Mouse (Mus musculus) neural tube, embryonic 11.5 days (tissue): ENCODE measurements around the gene Dennd4c. TPM values are rescaled to one million over a fixed set of nuclear protein-coding genes. Genes with fewer than 3 reads are reported as not detected.

Experiments used
- ATAC-seq: fragments of 200-750 bp; cut with Nextera tagmentation; 2 replicates; pipeline ENCODE4 v1.8.0; 2017; ENCODE audit warnings: moderate number of reproducible peaks, mild to moderate bottlenecking, moderate TSS enrichment, moderate library complexity; ENCODE audit not compliant: insufficient read depth, low FRiP score, low TSS enrichment
- DNase-seq: peaks from one replicate; pipeline ENCODE4 v3.0.0-alpha.2; 2015; ENCODE audit warnings: low spot score
- H3K27ac ChIP-seq: fragments of 300-500 bp; sonication (generic); 2 replicates; pipeline ENCODE4 v1.5.1; 2014; ENCODE audit warnings: low read depth, mild to moderate bottlenecking, low read length
- H3K27me3 ChIP-seq: fragments of 300-500 bp; sonication (generic); 2 replicates; pipeline ENCODE4 v1.6.1; 2014; ENCODE audit warnings: mild to moderate bottlenecking, low read length, mixed read lengths; ENCODE audit not compliant: control insufficient read depth, insufficient read depth
- H3K36me3 ChIP-seq: fragments of 300-500 bp; sonication (generic); 2 replicates; pipeline ENCODE4 v1.6.1; 2014; ENCODE audit warnings: mild to moderate bottlenecking, low read length, moderate library complexity, mixed read lengths; ENCODE audit not compliant: control insufficient read depth, insufficient read depth
- H3K4me1 ChIP-seq: fragments of 300-500 bp; sonication (generic); 2 replicates; pipeline ENCODE4 v1.6.1; 2014; ENCODE audit warnings: low read length, mixed read lengths; ENCODE audit not compliant: control insufficient read depth, insufficient read depth
- H3K4me2 ChIP-seq: fragments of 300-500 bp; sonication (generic); 2 replicates; pipeline ENCODE4 v1.6.1; 2014; ENCODE audit warnings: low read depth, mild to moderate bottlenecking, moderate library complexity
- H3K4me3 ChIP-seq: fragments of 300-500 bp; sonication (generic); 2 replicates; pipeline ENCODE4 v1.5.1; 2014; ENCODE audit warnings: low read depth, low read length
- H3K9ac ChIP-seq: fragments of 300-500 bp; sonication (generic); 2 replicates; pipeline ENCODE4 v1.6.1; 2014; ENCODE audit warnings: mild to moderate bottlenecking, low read length
- H3K9me3 ChIP-seq: fragments of 300-500 bp; sonication (generic); 2 replicates; pipeline ENCODE4 v1.6.1; 2016; ENCODE audit warnings: low read length; ENCODE audit not compliant: control insufficient read depth
- WGBS: fragments of 180-500 bp; shearing (Covaris S2); extraction: QIAGEN DNeasy Blood & Tissue Kit; methylation state at CpG from one replicate; pipeline ENCODE4 v1.1.7; 2014; 5-methylcytosine and 5-hydroxymethylcytosine counted together
- polyA plus RNA-seq: library from polyadenylated mRNA; unstranded; fragments of >200 nt; fragmentation: Nextera tagmentation; extraction: Ambion mirVana; gene quantifications from 2 replicates; pipeline ENCODE4 v1.2.1, GENCODE M21; 2014

The Dennd4c gene
- polyA plus RNA-seq, 1 experiment from 2014 or later = 6.7 TPM

DNA sequence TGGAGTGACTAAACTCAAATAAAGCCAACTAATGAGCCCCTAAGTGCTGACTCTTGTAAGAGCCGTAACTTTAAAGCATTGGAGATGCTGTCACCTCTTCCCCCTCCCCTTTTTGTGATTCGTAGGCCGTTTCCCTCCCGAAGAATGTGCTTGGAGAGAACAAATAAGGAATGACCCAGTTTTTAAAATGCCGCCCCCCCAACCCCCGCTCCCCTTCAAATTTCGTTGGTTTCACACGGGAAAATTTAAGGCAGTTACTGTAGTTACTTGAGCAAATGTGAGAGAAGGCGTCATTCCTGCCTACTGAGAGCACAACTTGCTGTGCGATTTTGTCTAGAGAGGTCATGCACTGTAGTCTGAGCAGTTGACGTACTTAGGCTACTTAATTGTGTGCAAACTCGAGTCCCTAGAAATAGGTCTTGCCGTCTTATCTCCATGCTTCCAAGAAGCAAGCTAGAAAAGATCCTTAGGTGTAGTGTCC is 1.0 kb downstream of the Dennd4c start:
- WGBS = 1% methylated on average over 13 of the region's 13 CpGs
- H3K9me3 ChIP-seq = no peaks in the 10 kb centered on the region
- no peaks in the 10 kb centered on the region for H3K36me3 ChIP-seq
- ATAC-seq (peak; percentile 16), DNase-seq (peak; percentile 10)
- peak overlapping the region; percentile 93 for H3K9ac ChIP-seq
- no peak overlapping the region for H3K27ac ChIP-seq
- H3K4me1 ChIP-seq = peaks cover 3% of the 10 kb centered on the region; the same call in 1 of the 2 replicates
- peak overlapping the region; percentile 96 for H3K4me3 ChIP-seq
- peak overlapping the region; percentile 89 for H3K4me2 ChIP-seq
- H3K27me3 ChIP-seq = no peaks in the 10 kb centered on the region

- DNase-seq (no peak), ATAC-seq (no peak)
- no peak overlapping the region for H3K4me3 ChIP-seq
- H3K9ac ChIP-seq = no peak overlapping the region
- 83% methylated on average over 10 of the region's 10 CpGs for WGBS
- no peak overlapping the region for H3K27ac ChIP-seq
- no peak overlapping the region for H3K4me2 ChIP-seq
- peaks cover 3% of the 10 kb centered on the region; the same call in 1 of the 2 replicates for H3K4me1 ChIP-seq
- no peaks in the 10 kb centered on the region for H3K36me3 ChIP-seq
- no peaks in the 10 kb centered on the region for H3K27me3 ChIP-seq
- no peaks in the 10 kb centered on the region for H3K9me3 ChIP-seq
Observed at GRCm38 (mm10) chr4:86750346-86750945, 2.1 kb downstream of the Dennd4c start.

GRCm38 (mm10) chr4:86764307-86764706 is 16.0 kb downstream of the Dennd4c start:
- H3K36me3 ChIP-seq = no peaks in the 10 kb centered on the region
- no peak overlapping the region for H3K4me3 ChIP-seq
- no peak overlapping the region for H3K4me2 ChIP-seq
- H3K27me3 ChIP-seq = no peaks in the 10 kb centered on the region
- ATAC-seq (no peak), DNase-seq (no peak)
- no peak overlapping the region for H3K27ac ChIP-seq
- H3K9ac ChIP-seq = no peak overlapping the region
- no peaks in the 10 kb centered on the region for H3K4me1 ChIP-seq
- H3K9me3 ChIP-seq = no peaks in the 10 kb centered on the region

- no peak overlapping the region for H3K9ac ChIP-seq
- DNase-seq (no peak), ATAC-seq (no peak)
- no peaks in the 10 kb centered on the region for H3K9me3 ChIP-seq
- H3K27ac ChIP-seq = no peak overlapping the region
- H3K27me3 ChIP-seq = no peaks in the 10 kb centered on the region
- no peaks in the 10 kb centered on the region for H3K4me1 ChIP-seq
- no peak overlapping the region for H3K4me2 ChIP-seq
- no peak overlapping the region for H3K4me3 ChIP-seq
- no peaks in the 10 kb centered on the region for H3K36me3 ChIP-seq
- 95% methylated on average over 9 of the region's 9 CpGs for WGBS
Observed at GRCm38 (mm10) chr4:86777587-86777986, 29.2 kb downstream of the Dennd4c start.

DNA sequence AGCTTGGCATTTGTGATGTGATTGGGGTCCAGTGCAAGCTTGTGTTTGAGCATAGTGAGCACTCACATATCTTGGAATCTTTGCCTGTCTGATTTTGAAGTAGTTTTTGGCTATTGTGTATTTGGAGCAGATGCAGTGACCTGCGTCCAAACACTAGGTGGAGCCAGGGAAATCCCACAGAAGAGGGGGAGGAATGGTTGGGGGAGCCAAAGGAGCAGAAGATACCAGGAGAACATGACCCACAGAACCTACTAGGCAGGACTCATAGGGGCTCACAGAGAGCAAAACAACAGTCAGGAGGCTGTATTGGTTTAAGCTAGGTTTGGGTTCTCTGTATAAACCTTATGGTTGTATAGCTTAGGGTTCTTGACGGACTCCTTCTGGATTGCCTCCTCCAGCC is 62.2 kb downstream of the Dennd4c start:
- Histone ChIP-seq H3K9ac (no peak overlapping the region), H3K4me2 (no peak overlapping the region), H3K36me3 (no peaks in the 10 kb centered on the region), H3K27me3 (no peaks in the 10 kb centered on the region), H3K4me3 (no peak overlapping the region), H3K27ac (no peak overlapping the region), H3K4me1 (no peaks in the 10 kb centered on the region), H3K9me3 (no peaks in the 10 kb centered on the region)
- 54% methylated on average over 2 of the region's 2 CpGs for WGBS
- DNase-seq = peak; percentile 16
- ATAC-seq = no peak

GRCm38 (mm10) chr4:86814850-86815249 is 66.5 kb downstream of the Dennd4c start:
- H3K4me1 ChIP-seq = no peaks in the 10 kb centered on the region
- WGBS = 93% methylated on average over 2 of the region's 3 CpGs
- H3K36me3 ChIP-seq = no peaks in the 10 kb centered on the region
- ATAC-seq (no peak), DNase-seq (no peak)
- no peak overlapping the region for H3K4me2 ChIP-seq
- H3K27ac ChIP-seq = no peak overlapping the region
- no peak overlapping the region for H3K9ac ChIP-seq
- H3K27me3 ChIP-seq = no peaks in the 10 kb centered on the region
- no peaks in the 10 kb centered on the region for H3K9me3 ChIP-seq
- H3K4me3 ChIP-seq = no peak overlapping the region

DNA sequence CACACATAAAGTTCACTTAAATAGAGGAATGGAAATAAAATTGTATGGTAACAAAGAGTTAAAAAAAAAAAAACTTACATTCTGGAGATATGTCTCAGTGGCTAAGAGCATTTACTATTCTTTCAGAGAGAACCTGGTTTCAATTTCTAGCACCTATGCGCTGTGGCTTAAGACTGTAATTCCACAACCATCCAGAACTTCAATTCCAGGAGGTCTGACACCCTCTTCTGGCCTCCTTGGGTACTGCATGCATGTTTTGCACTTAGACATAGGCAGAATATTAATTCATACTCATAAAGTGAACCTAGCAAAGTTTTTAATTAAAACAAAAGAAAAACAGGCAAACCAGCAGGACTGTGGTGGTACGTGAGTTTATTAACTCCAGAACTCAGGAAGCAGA is 74.8 kb downstream of the Dennd4c start:
- H3K27ac ChIP-seq = no peak overlapping the region
- DNase-seq = peak; percentile 35
- H3K9ac ChIP-seq = no peak overlapping the region
- no peaks in the 10 kb centered on the region for H3K27me3 ChIP-seq
- no peak overlapping the region for H3K4me3 ChIP-seq
- WGBS = 84% methylated on average over 2 of the region's 2 CpGs
- H3K4me1 ChIP-seq = no peaks in the 10 kb centered on the region
- H3K36me3 ChIP-seq = peaks cover 2% of the 10 kb centered on the region; the same call in 1 of the 2 replicates
- ATAC-seq = no peak
- H3K4me2 ChIP-seq = no peak overlapping the region
- no peaks in the 10 kb centered on the region for H3K9me3 ChIP-seq

- no peaks in the 10 kb centered on the region for H3K27me3 ChIP-seq
- no peak overlapping the region for H3K4me3 ChIP-seq
- H3K4me1 ChIP-seq = no peaks in the 10 kb centered on the region
- H3K9ac ChIP-seq = no peak overlapping the region
- H3K9me3 ChIP-seq = no peaks in the 10 kb centered on the region
- no peak overlapping the region for H3K4me2 ChIP-seq
- H3K36me3 ChIP-seq = peaks cover 7% of the 10 kb centered on the region; the same call in 1 of the 2 replicates
- DNase-seq = no peak
- 91% methylated on average over 7 of the region's 7 CpGs for WGBS
- no peak overlapping the region for H3K27ac ChIP-seq
- ATAC-seq = no peak
Observed at GRCm38 (mm10) chr4:86825143-86825542, 76.8 kb downstream of the Dennd4c start.

DNA sequence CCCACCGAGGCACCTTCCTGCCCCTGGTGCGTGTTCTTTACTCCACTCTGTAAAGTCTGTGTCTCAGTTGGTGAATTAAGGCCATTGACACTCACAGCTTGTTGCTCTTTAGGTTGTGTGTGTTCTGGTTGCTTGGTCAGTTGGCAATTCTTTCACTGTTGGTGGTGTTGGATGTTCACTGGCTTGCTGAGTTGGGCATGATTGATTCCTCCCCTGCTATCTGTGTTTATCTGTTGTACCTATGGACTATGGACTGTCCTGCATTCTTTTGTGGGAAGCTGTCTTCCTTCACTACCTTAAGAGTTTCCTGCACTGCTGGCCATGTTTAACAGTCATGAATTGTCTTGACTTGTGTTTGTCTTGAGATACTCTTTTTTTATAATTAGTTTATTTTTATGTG is 83.5 kb downstream of the Dennd4c start:
- 95% methylated on average over 2 of the region's 2 CpGs for WGBS
- Histone ChIP-seq H3K9me3 (no peaks in the 10 kb centered on the region), H3K4me1 (no peaks in the 10 kb centered on the region), H3K9ac (no peak overlapping the region), H3K27ac (no peak overlapping the region), H3K27me3 (no peaks in the 10 kb centered on the region), H3K4me3 (no peak overlapping the region), H3K36me3 (peaks cover 7% of the 10 kb centered on the region; the same call in 1 of the 2 replicates), H3K4me2 (no peak overlapping the region)
- no peak for ATAC-seq
- no peak for DNase-seq
